Mouse (Mus musculus) hematopoietic stem cell, adult 5-6 weeks (primary cell): Measurements from ENCODE around the gene Fam149b. TPM values are rescaled to one million over a fixed set of nuclear protein-coding genes. Genes with fewer than 3 reads are reported as not detected.
A peak's percentile ranks its signal among the peaks of the same experiment; 100 is the strongest.

ENCODE experiments used
- ATAC-seq, 2 experiments: fragments of 125-278 bp in 1 of 2; replicated peaks in 1 of 2; 2 replicates each; pipeline ENCODE4 v1.8.0; 2016 to 2017; ENCODE audit warnings: inconsistent platforms in 2 of 2, mild to moderate bottlenecking in 2 of 2, moderate number of reproducible peaks in 2 of 2, low read depth in 1 of 2, moderate TSS enrichment in 1 of 2; ENCODE audit not compliant: low FRiP score in 2 of 2, poor library complexity in 2 of 2, severe bottlenecking in 2 of 2, insufficient read depth in 1 of 2, low TSS enrichment in 1 of 2
- total RNA-seq: library from RNA; stranded (forward); fragments of 172-1452, 232-1000 nt; gene quantifications from 2 replicates; pipeline ENCODE4 v1.2.3, GENCODE M21; 2017

Fam149b gene
- total RNA-seq, 1 experiment from 2014 or later: 39.9 TPM

- ATAC-seq: 0 out of 4 replicates have a peak, but pooled peaks of 1 of the 2 experiments have one; percentile 23
Measured at GRCm38 (mm10) chr14:20379087-20379640, 31.2 kb downstream of the Fam149b start.

GRCm38 (mm10) chr14:20379753-20380430 lies 31.9 kb downstream of the Fam149b start:
- ATAC-seq: peak in 1 of 2 experiments; percentile 53; a peak in 2 of 4 replicates

GRCm38 (mm10) chr14:20388441-20389129 lies 40.6 kb downstream of the Fam149b start, which contains the start of gene Dnajc9:
Dnajc9 (minus strand) TSS chr14:20388910.
- peak; percentile 68 to 71 for ATAC-seq

GRCm38 (mm10) chr14:20389446-20390079 lies 41.6 kb downstream of the Fam149b start:
- no peak for ATAC-seq

GRCm38 (mm10) chr14:20392326-20392725 lies 44.4 kb downstream of the Fam149b start:
- no peak for ATAC-seq

GRCm38 (mm10) chr14:20393205-20393913 lies 45.4 kb downstream of the Fam149b start, which contains the start of gene Mrps16:
Mrps16 (minus strand) TSS chr14:20393634.
- peak; percentile 96 to 97 for ATAC-seq

- no peak for ATAC-seq
Measured at GRCm38 (mm10) chr14:20397220-20397619, 49.3 kb downstream of the Fam149b start.

GRCm38 (mm10) chr14:20398864-20399263 lies 50.9 kb downstream of the Fam149b start:
- peak in 1 of 2 experiments; percentile 42; a peak in 1 of 4 replicates for ATAC-seq

GRCm38 (mm10) chr14:20400071-20400470 lies 52.1 kb downstream of the Fam149b start:
- peak; percentile 82 to 84 for ATAC-seq

GRCm38 (mm10) chr14:20422257-20422656 lies 74.3 kb downstream of the Fam149b start:
- peak; percentile 76 to 77 for ATAC-seq

- ATAC-seq: no peak
Measured at GRCm38 (mm10) chr14:20423046-20423445, 75.1 kb downstream of the Fam149b start.

- no peak for ATAC-seq
Measured at GRCm38 (mm10) chr14:20428593-20428992, 80.6 kb downstream of the Fam149b start.

- no peak for ATAC-seq
Measured at GRCm38 (mm10) chr14:20429833-20430232, 81.9 kb downstream of the Fam149b start.

- no peak for ATAC-seq
Measured at GRCm38 (mm10) chr14:20431726-20432125, 83.8 kb downstream of the Fam149b start.

- no peak for ATAC-seq
Measured at GRCm38 (mm10) chr14:20432420-20432819, 84.5 kb downstream of the Fam149b start.
